Mouse (Mus musculus) liver, embryonic 14.5 days (tissue): ENCODE measurements around the gene Ropn1.

Experiments
- CTCF ChIP-seq: IDR thresholded peaks from 2 replicates; pipeline ENCODE4 v1.5.1; 2016; ENCODE audit warnings: antibody characterized with exemption, low read depth, control low read depth
- EP300 ChIP-seq: IDR thresholded peaks from 2 replicates; pipeline ENCODE4 v1.6.1; 2016; ENCODE audit warnings: antibody characterized with exemption, low read depth

DNA sequence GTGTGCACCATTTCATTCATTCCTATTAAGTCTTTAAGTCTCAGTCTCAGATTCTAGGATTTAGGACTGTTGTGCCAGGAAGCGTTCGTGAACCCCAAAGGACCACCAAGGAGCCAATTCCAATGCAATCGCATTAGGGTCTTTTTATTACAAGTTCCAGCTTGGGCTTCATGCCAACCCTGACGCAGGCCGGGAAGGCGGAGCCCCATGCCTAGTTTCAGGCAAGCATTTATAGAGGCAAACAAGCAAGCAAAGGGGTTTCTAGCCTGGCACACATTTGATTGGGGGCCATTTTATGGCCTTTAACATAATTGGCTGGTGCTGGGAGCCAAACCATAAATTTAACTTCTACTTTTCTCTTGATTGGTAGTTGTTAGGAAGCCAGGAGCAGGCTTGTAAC is 24.6 kb downstream of the Ropn1 start:
- TF ChIP-seq CTCF (no peak), EP300 (no peak)
